Mouse (Mus musculus): ENCODE data around the gene Zbtb16.

The Zbtb16 gene

GRCm38 (mm10) chr9:48649851-48650685 lies 186.0 kb downstream of the Zbtb16 start:
- ATAC-seq (ENCODE audit: insufficient number of reproducible peaks, low FRiP score, low TSS enrichment): no peak

GRCm38 (mm10) chr9:48649098-48649766 lies 186.8 kb downstream of the Zbtb16 start:
- no peak for ATAC-seq (ENCODE audit: insufficient number of reproducible peaks, low FRiP score, low TSS enrichment)

- ATAC-seq (ENCODE audit: insufficient number of reproducible peaks, low FRiP score, low TSS enrichment): no peak
Observed at GRCm38 (mm10) chr9:48648285-48649097, 187.5 kb downstream of the Zbtb16 start.

- ATAC-seq (ENCODE audit: insufficient number of reproducible peaks, low FRiP score, low TSS enrichment): no peak
Observed at GRCm38 (mm10) chr9:48647648-48648284, 188.3 kb downstream of the Zbtb16 start.

- ATAC-seq (ENCODE audit: insufficient number of reproducible peaks, low FRiP score, low TSS enrichment): no peak
Observed at GRCm38 (mm10) chr9:48646781-48647647, 189.0 kb downstream of the Zbtb16 start.

GRCm38 (mm10) chr9:48646251-48646650 lies 189.8 kb downstream of the Zbtb16 start:
- ATAC-seq (ENCODE audit: insufficient number of reproducible peaks, low FRiP score, low TSS enrichment): peak; percentile 60; the same call in 1 of the 2 replicates

- no peak for ATAC-seq (ENCODE audit: insufficient number of reproducible peaks, low FRiP score, low TSS enrichment)
Observed at GRCm38 (mm10) chr9:48645648-48646126, 190.3 kb downstream of the Zbtb16 start.

- no peak for ATAC-seq (ENCODE audit: insufficient number of reproducible peaks, low FRiP score, low TSS enrichment)
Observed at GRCm38 (mm10) chr9:48644926-48645647, 190.9 kb downstream of the Zbtb16 start.

GRCm38 (mm10) chr9:48644376-48644775 lies 191.6 kb downstream of the Zbtb16 start:
- ATAC-seq (ENCODE audit: insufficient number of reproducible peaks, low FRiP score, low TSS enrichment): no peak

- no peak for ATAC-seq (ENCODE audit: insufficient number of reproducible peaks, low FRiP score, low TSS enrichment)
Observed at GRCm38 (mm10) chr9:48641636-48642035, 194.4 kb downstream of the Zbtb16 start.

- no peak for ATAC-seq (ENCODE audit: insufficient number of reproducible peaks, low FRiP score, low TSS enrichment)
Observed at GRCm38 (mm10) chr9:48640881-48641280, 195.1 kb downstream of the Zbtb16 start.

GRCm38 (mm10) chr9:48638176-48638803 lies 197.7 kb downstream of the Zbtb16 start:
- no peak for ATAC-seq (ENCODE audit: insufficient number of reproducible peaks, low FRiP score, low TSS enrichment)

- ATAC-seq (ENCODE audit: insufficient number of reproducible peaks, low FRiP score, low TSS enrichment): no peak
Observed at GRCm38 (mm10) chr9:48637161-48637560, 198.9 kb downstream of the Zbtb16 start.

GRCm38 (mm10) chr9:48635576-48636350 lies 200.3 kb downstream of the Zbtb16 start:
- no peak for ATAC-seq (ENCODE audit: insufficient number of reproducible peaks, low FRiP score, low TSS enrichment)

GRCm38 (mm10) chr9:48633147-48633546 lies 202.9 kb downstream of the Zbtb16 start:
- no peak for ATAC-seq (ENCODE audit: insufficient number of reproducible peaks, low FRiP score, low TSS enrichment)

- no peak for ATAC-seq (ENCODE audit: insufficient number of reproducible peaks, low FRiP score, low TSS enrichment)
Observed at GRCm38 (mm10) chr9:48619268-48619667, 216.8 kb downstream of the Zbtb16 start.

GRCm38 (mm10) chr9:48618589-48618988 lies 217.4 kb downstream of the Zbtb16 start:
- ATAC-seq (ENCODE audit: insufficient number of reproducible peaks, low FRiP score, low TSS enrichment): peak; percentile 64; the same call in 1 of the 2 replicates
